Mouse (Mus musculus): ENCODE measurements around the gene Gna13. TPM values are rescaled to one million over a fixed set of nuclear protein-coding genes. Genes with fewer than 3 reads are reported as not detected.

Gna13 gene
- total RNA-seq, 4 experiments from 2014 or later, result 25.4 to 29.3 (median 27.4) TPM

- DNase-seq (ENCODE audit: low spot score), result no peak
Observed at GRCm38 (mm10) chr11:109375412-109375811, 12.8 kb downstream of the Gna13 start.

DNA sequence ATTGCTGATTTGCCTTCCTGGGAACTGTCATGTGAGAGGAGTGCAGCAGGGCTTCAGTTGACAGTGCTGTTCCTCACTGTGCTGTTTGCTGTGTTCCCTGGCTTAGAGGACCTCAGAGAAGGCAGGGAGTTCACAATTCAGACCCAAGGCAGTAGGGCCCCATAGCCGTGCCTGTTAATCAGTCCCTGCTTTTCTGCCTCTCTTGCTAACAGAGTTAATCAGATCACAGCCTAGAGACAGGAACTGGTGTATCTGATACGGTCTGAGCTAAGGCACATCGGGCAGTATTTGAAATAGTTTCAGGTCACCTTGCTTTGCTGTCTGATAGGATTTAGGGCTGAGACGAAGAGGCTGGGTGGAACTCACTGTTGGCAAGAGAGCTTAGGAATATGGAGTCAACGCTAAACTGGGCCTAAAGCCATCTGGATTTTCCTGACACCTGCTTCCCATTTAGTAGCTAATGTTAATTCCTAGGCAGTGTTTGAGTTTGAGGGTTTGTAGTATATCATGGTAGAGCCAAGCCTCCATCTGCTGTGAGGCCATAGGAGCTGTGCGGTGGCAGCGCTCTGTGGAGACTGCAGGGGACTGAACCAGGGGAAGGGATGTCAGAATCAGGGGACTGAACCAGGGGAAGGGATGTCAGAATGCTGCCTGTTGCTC is 14.0 kb downstream of the Gna13 start:
- no peak for DNase-seq (ENCODE audit: low spot score)

DNA sequence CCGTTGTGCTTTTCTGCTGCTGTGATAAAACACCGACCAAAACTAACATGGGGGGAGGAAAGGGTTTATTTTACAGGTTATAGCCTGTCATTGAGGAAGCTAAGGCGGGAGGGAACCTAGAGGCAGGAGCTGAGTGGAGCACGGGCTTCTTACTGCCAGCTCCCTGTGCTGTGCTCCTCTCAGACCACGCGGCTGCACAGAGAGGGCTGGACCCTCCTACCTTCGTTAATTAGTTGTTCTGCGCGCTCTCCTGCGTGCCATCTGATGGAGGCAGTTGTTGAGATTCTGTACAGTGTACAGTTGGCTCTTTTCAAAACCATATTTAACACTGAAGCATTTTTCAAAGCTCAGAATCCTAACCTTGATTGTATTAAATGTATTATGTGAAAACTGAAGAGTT is 14.8 kb downstream of the Gna13 start:
- DNase-seq (ENCODE audit: low spot score), result no peak

DNA sequence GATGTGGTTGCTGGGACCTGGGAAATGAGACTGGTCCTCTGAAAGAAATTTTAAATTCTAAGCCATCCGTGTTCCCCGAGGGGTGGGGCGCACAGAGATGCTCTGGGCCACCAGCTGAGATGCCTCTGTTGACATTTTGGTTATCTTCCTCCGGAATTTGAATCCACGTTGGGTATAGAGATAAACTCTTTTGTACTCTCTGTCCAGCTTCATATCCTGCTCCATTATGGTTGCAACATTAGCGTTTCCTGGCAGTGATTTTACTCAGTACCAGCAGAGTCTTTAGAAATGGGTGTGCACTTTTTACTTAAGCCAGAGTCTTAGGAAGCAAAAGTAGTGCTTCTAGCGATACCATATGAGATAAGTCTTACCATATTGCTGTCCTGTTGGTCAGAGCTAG is 15.4 kb downstream of the Gna13 start:
- DNase-seq (ENCODE audit: low spot score), result no peak

DNA sequence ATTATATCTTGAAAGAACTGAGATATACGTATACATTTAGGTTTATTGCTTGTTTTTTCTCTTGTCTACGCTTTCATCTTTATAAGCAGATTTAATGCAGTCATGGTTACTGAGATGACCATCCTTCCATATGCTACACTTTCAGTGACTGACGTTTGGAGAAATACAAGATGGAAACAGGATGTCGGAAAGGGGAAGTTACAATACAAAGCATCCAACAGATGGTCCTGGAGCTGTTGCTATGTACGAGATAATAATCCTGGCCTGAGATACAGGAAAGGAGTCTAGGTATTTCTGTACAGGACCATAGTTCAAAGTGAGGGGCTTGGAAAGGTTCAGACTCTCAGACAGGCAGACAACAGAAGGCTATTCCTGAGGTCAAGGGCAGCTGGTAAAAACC is 18.0 kb downstream of the Gna13 start:
- DNase-seq (ENCODE audit: low spot score), result no peak

- DNase-seq (ENCODE audit: low spot score), result no peak
Observed at GRCm38 (mm10) chr11:109385296-109385695, 22.7 kb downstream of the Gna13 start.

DNA sequence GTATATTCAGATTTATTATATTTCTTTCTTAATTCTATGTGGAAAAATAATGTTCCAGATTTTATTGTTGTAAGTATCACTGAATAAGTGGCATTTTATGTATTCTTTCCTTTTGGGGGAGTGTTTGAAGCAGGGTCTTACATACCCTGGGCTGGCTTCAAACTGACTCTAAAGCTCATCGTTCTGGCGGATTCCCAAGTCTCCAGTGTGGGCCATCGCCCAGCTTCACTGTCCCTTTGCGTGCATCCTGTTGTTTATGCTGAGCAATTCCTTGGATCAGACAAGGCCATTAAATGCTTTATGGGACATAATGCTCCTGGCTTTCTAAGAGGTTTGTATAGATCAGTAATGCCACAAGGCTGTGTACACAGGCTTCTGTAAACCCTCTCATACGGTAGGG is 26.4 kb downstream of the Gna13 start:
- DNase-seq (ENCODE audit: low spot score), result no peak

DNA sequence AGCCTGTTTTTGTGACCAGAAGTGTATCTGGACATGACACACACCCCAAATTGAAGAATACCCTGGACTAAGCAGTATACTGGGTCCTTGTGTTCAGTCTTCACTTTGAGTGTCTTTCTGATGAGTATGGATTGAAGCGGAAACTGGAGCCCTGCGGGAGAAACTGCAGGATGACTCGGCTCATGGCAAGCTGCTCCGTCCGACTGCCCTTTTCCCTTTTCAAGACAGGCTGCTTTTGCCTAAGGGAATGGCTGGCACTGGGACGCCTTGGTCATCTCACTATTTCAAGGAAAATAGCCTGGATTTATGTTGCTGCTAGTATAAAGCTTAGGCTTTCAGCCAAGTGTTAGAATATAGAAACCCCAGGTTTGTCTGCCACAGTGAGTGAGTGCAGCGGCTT is 28.6 kb downstream of the Gna13 start:
- no peak for DNase-seq (ENCODE audit: low spot score)

DNA sequence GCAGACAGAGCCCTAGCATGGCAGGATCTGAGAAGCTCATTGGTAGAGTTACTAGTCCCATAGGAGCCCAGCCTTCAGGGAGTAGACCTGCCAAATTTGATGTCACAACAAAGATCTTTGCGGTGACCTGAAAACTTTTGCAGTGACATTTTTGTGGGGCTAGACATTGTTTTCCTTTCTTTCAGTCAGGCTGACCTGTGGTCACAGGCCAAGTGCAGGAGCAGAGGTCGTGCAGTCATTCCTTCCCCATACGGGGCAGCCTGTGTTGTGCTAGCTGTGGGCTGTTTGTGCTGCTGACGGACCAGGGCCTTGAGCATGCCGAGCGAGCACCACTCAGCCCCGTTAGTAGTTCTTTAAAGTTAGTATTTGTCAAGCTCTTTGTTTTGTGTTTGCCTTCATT is 29.1 kb downstream of the Gna13 start:
- no peak for DNase-seq (ENCODE audit: low spot score)

- no peak for DNase-seq (ENCODE audit: low spot score)
Observed at GRCm38 (mm10) chr11:109392601-109393000, 30.0 kb downstream of the Gna13 start.

- no peak for DNase-seq (ENCODE audit: low spot score)
Observed at GRCm38 (mm10) chr11:109394758-109395157, 32.1 kb downstream of the Gna13 start.

- no peak for DNase-seq (ENCODE audit: low spot score)
Observed at GRCm38 (mm10) chr11:109395291-109395690, 32.7 kb downstream of the Gna13 start.

- DNase-seq (ENCODE audit: low spot score), result no peak
Observed at GRCm38 (mm10) chr11:109406431-109406830, 43.8 kb downstream of the Gna13 start.

GRCm38 (mm10) chr11:109410197-109410980 is 47.8 kb downstream of the Gna13 start:
- DNase-seq (ENCODE audit: low spot score), result no peak

DNA sequence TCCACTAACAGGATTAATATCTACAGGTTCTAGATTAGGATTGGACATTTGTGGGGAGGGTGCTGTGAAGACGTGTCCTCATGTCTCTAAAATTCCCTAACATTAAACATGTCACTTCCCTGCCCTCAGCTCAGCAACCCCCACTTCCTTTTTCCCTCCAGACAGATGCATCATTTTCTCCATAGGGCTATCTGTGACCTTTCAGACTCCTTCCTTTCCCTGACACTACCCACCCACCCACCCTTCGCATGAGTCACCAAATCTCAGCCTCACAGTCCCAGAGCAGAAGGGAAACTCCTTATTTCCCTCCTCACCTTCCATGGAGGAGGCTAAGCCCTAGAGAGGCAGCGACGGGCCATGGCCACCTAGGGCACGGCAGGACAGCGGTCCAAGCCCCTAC is 51.0 kb downstream of the Gna13 start, which contains the start of gene 9930022D16Rik:
Gene 9930022D16Rik, plus strand, starts transcription at position 301 of the 400 bp plus-strand sequence.
- no peak for DNase-seq (ENCODE audit: low spot score)

GRCm38 (mm10) chr11:109414802-109415201 is 52.2 kb downstream of the Gna13 start:
- DNase-seq (ENCODE audit: low spot score), result no peak

- no peak for DNase-seq (ENCODE audit: low spot score)
Observed at GRCm38 (mm10) chr11:109416709-109417420, 54.2 kb downstream of the Gna13 start.

- DNase-seq (ENCODE audit: low spot score), result no peak
Observed at GRCm38 (mm10) chr11:109417472-109418040, 54.9 kb downstream of the Gna13 start.

DNA sequence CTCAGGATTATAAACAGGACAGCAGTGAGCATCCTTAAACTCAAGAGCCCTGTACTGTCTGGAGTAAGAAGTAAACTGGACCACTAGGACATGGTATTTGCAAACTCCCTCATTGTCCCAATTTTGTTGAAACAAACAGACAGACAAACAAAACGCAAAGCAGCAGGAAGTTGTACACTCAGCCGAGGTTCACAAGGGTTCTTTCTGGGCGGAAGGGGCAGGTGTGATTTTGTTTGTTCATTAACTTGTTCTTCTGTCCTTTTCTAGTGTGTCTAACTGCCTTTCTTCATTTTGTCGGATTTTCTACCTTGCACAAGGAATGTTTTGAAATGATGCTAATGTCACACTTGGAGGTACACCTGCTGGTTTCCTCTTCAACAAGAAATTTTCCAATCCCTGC is 56.8 kb downstream of the Gna13 start:
- DNase-seq (ENCODE audit: low spot score), result no peak

GRCm38 (mm10) chr11:109419961-109420566 is 57.4 kb downstream of the Gna13 start:
- no peak for DNase-seq (ENCODE audit: low spot score)

- DNase-seq (ENCODE audit: low spot score), result no peak
Observed at GRCm38 (mm10) chr11:109420567-109420962, 57.9 kb downstream of the Gna13 start.

GRCm38 (mm10) chr11:109421205-109421604 is 58.6 kb downstream of the Gna13 start:
- no peak for DNase-seq (ENCODE audit: low spot score)

Measured in heart, adult 8-10 months (tissue).